Mouse (Mus musculus) limb, embryonic 10.5 days (tissue): Measurements from ENCODE around the gene Asic2. TPM values are rescaled to one million over a fixed set of nuclear protein-coding genes. Genes with fewer than 3 reads are reported as not detected.
A peak's percentile ranks its signal among the peaks of the same experiment; 100 is the strongest.

ENCODE experiments used
- DNase-seq: peaks from one replicate; pipeline ENCODE4 v3.0.0-alpha.2; 2017; ENCODE audit warnings: low spot score
- H3K27ac ChIP-seq: fragments of 300-500 bp; sonication (generic); 2 replicates; pipeline ENCODE4 v1.5.1; 2016; ENCODE audit warnings: mild to moderate bottlenecking
- H3K27me3 ChIP-seq: fragments of 300-500 bp; sonication (generic); 2 replicates; pipeline ENCODE4 v1.6.1; 2016; ENCODE audit warnings: low read depth, mild to moderate bottlenecking; ENCODE audit not compliant: poor library complexity, severe bottlenecking
- H3K36me3 ChIP-seq: fragments of 300-500 bp; sonication (generic); 2 replicates; pipeline ENCODE4 v1.6.1; 2016; ENCODE audit warnings: mild to moderate bottlenecking, moderate library complexity
- H3K4me1 ChIP-seq: fragments of 300-500 bp; sonication (generic); 2 replicates; pipeline ENCODE4 v1.6.1; 2016
- H3K4me3 ChIP-seq: fragments of 300-500 bp; sonication (generic); 2 replicates; pipeline ENCODE4 v1.5.1; 2016; ENCODE audit warnings: mild to moderate bottlenecking, moderate library complexity
- H3K9me3 ChIP-seq: fragments of 300-500 bp; sonication (generic); replicated peaks from 2 replicates; pipeline ENCODE4 v1.6.1; 2016; ENCODE audit warnings: mild to moderate bottlenecking
- WGBS: fragments of 180-500 bp; shearing (Covaris S2); methylation state at CpG from one replicate; pipeline ENCODE4 v1.1.7; 2016; 5-methylcytosine and 5-hydroxymethylcytosine counted together
- polyA plus RNA-seq: library from polyadenylated mRNA; unstranded; fragments of >200 nt; fragmentation: Nextera tagmentation; extraction: Ambion mirVana; gene quantifications from 2 replicates; pipeline ENCODE4 v1.2.1, GENCODE M21; 2016

Asic2 gene
- polyA plus RNA-seq, 1 experiment from 2014 or later, result 1.1 TPM

DNA sequence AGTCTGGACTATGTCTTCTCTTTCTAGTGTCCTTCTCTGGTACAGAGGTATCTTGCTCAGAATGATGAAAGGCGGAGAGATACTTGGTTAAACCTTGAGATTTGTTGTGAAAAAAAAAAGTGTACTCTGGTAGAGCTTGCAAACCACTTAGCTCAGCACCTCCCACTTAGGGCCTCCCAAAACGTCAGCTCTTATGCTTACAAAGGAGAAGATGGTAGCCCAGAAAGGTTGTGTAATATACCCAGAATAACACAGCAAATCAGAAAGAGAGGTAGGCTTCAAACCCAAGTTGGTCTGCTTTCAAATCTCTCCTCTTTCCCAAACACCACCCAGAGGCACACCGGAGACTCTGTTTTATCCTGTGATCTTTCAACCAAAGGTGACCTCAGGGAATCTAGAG lies 936.1 kb downstream of the Asic2 start:
- no peaks in the 10 kb centered on the region for H3K27me3 ChIP-seq
- no peaks in the 10 kb centered on the region for H3K36me3 ChIP-seq
- H3K4me3 ChIP-seq, result no peak overlapping the region
- H3K4me1 ChIP-seq, result peaks cover 8% of the 10 kb centered on the region; the same call in 1 of the 2 replicates
- H3K9me3 ChIP-seq, result no peaks in the 10 kb centered on the region
- no peak for DNase-seq
- WGBS, result 78% methylated on average over 3 of the region's 3 CpGs
- H3K27ac ChIP-seq, result no peak overlapping the region

DNA sequence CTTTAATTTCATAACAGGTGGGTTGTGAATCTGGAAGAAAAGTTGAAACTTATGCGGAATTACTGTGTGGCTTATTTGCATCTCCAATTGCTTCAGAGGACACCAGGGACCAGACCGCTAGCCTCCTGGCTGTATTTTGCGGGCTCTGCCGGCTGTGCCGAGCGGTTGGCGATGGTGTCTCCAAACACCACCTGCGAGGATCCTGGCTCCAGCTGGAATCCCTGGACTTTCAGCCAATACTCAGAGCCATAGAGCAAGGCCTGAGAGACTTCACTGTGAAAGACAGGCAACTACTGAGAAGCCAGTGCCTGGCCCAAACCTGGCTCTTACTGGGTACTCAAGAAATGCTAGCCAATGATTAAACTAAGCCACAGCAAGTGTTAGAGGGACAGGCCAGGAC lies 953.5 kb downstream of the Asic2 start:
- no peaks in the 10 kb centered on the region for H3K9me3 ChIP-seq
- H3K27ac ChIP-seq, result no peak overlapping the region
- WGBS, result 97% methylated on average over 8 of the region's 8 CpGs
- no peaks in the 10 kb centered on the region for H3K36me3 ChIP-seq
- no peaks in the 10 kb centered on the region for H3K4me1 ChIP-seq
- no peak for DNase-seq
- no peaks in the 10 kb centered on the region for H3K27me3 ChIP-seq
- no peak overlapping the region for H3K4me3 ChIP-seq

DNA sequence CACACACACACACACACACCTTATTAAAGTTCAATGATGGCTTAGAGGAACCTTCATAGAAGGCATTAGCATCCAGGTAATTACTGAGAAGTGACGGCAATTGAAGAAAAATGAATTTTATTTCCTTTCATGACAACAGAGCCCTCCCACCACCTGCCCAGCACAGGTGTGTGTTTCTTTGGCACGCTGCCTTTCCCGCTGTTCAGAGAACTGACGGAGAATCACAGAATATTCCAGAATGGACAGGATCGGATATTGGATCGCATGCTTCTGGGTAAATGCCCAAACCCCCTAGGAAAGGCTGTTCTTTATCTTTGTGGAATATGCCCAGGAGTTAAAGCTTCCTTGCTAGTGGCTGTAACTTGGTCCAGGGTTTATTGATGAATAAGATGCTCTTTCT lies 954.8 kb downstream of the Asic2 start:
- Histone ChIP-seq H3K36me3 (no peaks in the 10 kb centered on the region), H3K9me3 (no peaks in the 10 kb centered on the region), H3K27ac (no peak overlapping the region), H3K4me3 (no peak overlapping the region), H3K27me3 (no peaks in the 10 kb centered on the region), H3K4me1 (no peaks in the 10 kb centered on the region)
- no peak for DNase-seq
- WGBS, result 91% methylated on average over 6 of the region's 6 CpGs

DNA sequence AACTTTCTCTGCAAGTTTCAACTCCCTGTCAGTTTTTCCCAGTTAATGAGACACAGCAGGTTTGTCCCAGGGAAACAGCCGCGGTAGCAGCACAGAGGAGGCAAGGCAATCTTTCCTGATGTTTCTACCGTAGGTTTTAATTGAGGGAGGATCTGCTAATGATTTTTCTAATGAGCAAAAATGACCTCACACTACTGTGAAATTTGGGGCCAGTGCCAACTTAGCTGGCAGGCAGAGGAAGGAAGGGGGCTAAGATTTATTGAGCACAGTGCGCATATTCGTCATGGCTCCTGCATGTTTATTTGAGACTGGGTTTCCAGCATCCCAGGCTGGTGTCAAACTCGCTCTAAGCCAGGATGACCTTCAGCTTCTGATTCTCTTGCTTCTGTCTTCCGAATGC lies 957.5 kb downstream of the Asic2 start:
- H3K36me3 ChIP-seq, result no peaks in the 10 kb centered on the region
- H3K4me1 ChIP-seq, result no peaks in the 10 kb centered on the region
- H3K4me3 ChIP-seq, result no peak overlapping the region
- DNase-seq, result no peak
- 67% methylated on average over 7 of the region's 7 CpGs for WGBS
- no peaks in the 10 kb centered on the region for H3K9me3 ChIP-seq
- no peaks in the 10 kb centered on the region for H3K27me3 ChIP-seq
- H3K27ac ChIP-seq, result no peak overlapping the region

DNA sequence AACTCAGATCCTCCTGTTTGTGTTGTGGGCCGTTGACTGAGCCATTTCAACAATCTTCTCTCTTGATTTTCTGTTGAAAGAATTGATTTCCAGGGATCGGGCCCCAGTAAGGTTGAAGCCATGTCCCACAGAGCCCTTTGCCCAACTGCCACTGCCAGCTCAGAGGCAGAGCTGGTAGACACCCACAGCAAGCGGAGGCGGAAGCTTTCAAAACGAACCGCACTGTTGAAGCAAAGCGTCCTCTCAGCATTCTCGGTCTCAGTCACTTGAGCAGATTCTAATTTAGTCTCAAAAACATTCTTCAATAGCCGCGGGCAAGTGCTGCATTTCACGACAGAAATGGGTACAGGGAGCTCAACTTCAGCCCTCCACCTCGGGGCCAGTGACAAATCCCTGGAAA lies 958.9 kb downstream of the Asic2 start:
- H3K36me3 ChIP-seq, result no peaks in the 10 kb centered on the region
- H3K4me3 ChIP-seq, result no peak overlapping the region
- 94% methylated on average over 12 of the region's 12 CpGs for WGBS
- no peaks in the 10 kb centered on the region for H3K9me3 ChIP-seq
- no peak for DNase-seq
- no peak overlapping the region for H3K27ac ChIP-seq
- H3K4me1 ChIP-seq, result no peaks in the 10 kb centered on the region
- H3K27me3 ChIP-seq, result no peaks in the 10 kb centered on the region

DNA sequence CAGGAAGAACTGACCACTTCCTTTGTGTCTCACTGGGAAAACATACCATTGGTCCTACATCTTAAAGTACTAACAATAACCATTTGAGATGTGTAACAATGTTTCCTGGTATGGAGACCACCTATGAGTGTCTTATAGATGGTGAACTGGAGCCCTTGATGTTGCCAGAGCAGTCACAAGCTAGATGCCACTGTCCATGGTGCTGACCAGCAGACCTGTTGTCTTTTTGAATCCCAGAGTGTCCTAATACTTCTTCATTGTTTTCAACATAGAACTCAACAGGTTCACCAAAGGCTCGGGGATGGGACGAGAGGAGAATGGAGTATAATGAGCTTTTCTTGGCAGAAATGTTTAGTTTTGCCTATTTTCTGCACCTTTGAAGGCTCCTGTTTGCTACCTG lies 962.4 kb downstream of the Asic2 start:
- peak; percentile 76 for DNase-seq
- WGBS, result 74% methylated on average over 2 of the region's 2 CpGs
- no peaks in the 10 kb centered on the region for H3K4me1 ChIP-seq

DNA sequence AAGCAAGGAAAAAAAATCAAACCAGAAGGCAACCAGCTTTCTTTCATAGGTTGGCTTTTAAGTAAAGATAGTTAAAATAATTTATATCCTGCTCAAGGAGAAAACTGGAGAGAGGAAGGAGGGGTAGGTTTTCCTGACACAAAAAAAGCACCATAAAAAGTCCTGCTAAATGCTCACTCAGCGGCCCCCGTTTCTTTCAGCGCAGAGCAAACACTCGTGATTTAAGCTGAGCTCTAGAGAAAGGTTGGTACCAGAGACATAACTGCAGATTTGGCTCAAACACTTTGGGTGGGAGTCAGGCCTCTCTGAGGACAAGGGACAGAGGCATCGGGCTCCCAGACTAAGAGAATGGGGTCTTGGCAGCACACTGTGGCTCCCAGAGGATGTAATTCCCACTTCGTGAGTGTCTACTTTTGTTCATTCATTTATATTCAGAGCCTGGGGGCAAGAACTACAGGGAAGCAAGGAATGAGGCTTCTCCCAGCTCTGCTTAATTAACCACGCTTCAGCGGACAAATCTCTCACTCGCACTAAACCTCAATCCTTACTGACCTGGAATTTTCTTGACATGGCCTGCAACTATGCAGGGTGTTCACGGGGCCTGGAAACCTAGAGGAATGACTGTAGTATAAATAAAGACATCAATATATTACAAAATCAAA lies 965.4 kb downstream of the Asic2 start:
- WGBS, result 80% methylated on average over 10 of the region's 10 CpGs
- no peaks in the 10 kb centered on the region for H3K27me3 ChIP-seq
- H3K9me3 ChIP-seq, result no peaks in the 10 kb centered on the region
- H3K36me3 ChIP-seq, result no peaks in the 10 kb centered on the region
- H3K4me3 ChIP-seq, result no peak overlapping the region
- no peaks in the 10 kb centered on the region for H3K4me1 ChIP-seq
- DNase-seq, result no peak
- no peak overlapping the region for H3K27ac ChIP-seq

More for the DNA sequence above, 962.4 kb downstream of the Asic2 start:
- Histone ChIP-seq H3K27me3 (no peaks in the 10 kb centered on the region), H3K9me3 (no peaks in the 10 kb centered on the region), H3K4me3 (no peak overlapping the region), H3K36me3 (no peaks in the 10 kb centered on the region), H3K27ac (no peak overlapping the region)

DNA sequence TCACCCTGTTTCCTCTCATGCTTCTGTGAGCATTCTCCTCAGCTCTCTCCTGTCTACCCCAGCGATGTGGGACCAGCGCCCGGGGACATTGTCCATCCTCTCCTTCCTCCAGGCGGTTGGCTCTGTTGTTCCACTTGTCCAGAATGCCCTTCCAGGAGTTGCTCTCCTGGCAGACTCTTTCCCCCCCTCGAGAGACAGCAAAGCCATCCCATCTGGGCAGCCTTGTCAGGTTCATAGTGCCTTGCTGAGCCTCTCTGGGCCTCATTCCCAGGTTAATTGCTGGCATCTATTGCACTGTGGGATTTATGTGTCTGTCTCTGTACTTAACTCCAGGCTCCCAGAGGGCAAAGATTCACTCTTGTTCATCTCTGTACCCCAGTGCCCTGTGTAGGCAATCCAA lies 972.6 kb downstream of the Asic2 start:
- H3K27me3 ChIP-seq, result no peaks in the 10 kb centered on the region
- no peaks in the 10 kb centered on the region for H3K9me3 ChIP-seq
- no peak overlapping the region for H3K4me3 ChIP-seq
- H3K27ac ChIP-seq, result no peak overlapping the region
- no peaks in the 10 kb centered on the region for H3K36me3 ChIP-seq
- H3K4me1 ChIP-seq, result no peaks in the 10 kb centered on the region
- 89% methylated on average over 5 of the region's 5 CpGs for WGBS
- no peak for DNase-seq

DNA sequence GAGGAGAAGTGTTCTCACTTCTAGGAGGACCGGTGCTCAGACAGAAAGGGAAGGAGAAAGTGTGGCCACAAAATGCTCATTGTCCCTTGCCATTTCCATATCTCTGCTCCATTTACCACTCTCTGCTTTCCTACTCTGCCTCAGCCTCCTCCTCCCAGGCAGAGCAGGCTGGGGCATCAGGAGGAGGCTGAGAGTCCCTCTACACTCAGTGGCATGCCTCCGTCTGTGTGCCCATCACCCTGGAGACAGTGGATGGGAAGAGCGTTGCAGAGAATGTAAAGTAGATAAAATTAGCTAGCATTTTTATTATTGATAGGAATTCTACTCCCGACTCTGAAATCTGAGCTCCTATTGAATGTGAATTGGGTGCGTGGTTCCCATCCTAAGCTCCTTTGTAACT lies 984.7 kb downstream of the Asic2 start:
- Histone ChIP-seq H3K4me3 (no peak overlapping the region), H3K27ac (no peak overlapping the region), H3K27me3 (no peaks in the 10 kb centered on the region), H3K4me1 (no peaks in the 10 kb centered on the region), H3K9me3 (no peaks in the 10 kb centered on the region), H3K36me3 (no peaks in the 10 kb centered on the region)
- no peak for DNase-seq
- WGBS, result 89% methylated on average over 5 of the region's 5 CpGs

DNA sequence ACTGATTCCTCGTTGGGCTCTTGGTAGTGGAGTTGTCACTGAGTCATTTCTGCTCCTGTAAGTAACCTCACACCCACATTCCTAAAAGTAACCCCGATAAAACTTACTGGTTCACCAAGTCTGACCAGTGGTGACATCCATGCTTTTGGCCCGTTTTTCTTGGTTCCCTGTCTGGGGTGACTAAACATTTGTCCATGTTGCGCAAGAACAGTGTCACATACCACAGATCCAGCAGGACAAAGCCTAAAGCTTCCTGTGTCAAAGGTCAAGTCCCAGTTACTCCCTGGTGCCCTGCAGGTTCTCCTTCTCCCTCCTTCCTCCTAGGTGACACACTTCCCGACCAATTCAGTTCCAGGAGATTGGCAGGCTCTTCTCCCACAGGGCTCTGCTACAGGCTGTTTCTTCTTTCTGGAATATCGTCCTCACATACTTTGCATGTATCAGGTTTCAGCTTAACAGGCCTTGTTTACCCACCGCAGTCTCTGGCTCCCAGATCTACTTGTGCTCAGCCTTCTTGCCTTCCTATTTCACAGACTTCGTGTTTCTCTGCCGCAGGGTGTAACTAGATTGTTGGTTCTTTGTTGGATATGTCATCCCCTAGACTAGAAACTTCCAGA lies 991.9 kb downstream of the Asic2 start:
- H3K27ac ChIP-seq, result no peak overlapping the region
- H3K36me3 ChIP-seq, result no peaks in the 10 kb centered on the region
- WGBS, result 62% methylated on average over 9 of the region's 9 CpGs
- no peaks in the 10 kb centered on the region for H3K9me3 ChIP-seq
- H3K4me1 ChIP-seq, result peaks cover 13% of the 10 kb centered on the region
- no peak for DNase-seq
- H3K27me3 ChIP-seq, result no peaks in the 10 kb centered on the region
- H3K4me3 ChIP-seq, result no peak overlapping the region

DNA sequence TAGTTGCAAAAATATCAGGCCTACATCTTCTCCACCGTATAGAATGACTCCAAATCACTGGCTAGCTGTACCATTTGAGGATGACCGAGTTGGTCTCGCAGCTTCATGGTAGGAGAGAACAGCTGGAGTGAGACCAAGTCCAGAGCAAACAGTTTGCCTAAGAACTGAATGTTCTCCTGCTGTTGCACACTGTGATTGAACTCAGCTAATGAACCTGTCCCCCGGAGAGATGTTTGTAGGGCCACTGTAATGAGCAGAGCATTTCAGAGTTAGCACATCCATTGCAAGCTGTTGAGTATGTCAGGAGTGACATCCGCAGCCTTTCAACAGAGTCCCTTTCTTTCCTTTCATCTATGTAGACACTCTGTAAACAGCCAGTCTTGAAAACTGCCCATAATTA lies 993.6 kb downstream of the Asic2 start:
- Histone ChIP-seq H3K27me3 (no peaks in the 10 kb centered on the region), H3K27ac (no peak overlapping the region), H3K4me1 (peaks cover 16% of the 10 kb centered on the region), H3K36me3 (no peaks in the 10 kb centered on the region), H3K9me3 (no peaks in the 10 kb centered on the region), H3K4me3 (no peak overlapping the region)
- no peak for DNase-seq
- 82% methylated on average over 5 of the region's 5 CpGs for WGBS

DNA sequence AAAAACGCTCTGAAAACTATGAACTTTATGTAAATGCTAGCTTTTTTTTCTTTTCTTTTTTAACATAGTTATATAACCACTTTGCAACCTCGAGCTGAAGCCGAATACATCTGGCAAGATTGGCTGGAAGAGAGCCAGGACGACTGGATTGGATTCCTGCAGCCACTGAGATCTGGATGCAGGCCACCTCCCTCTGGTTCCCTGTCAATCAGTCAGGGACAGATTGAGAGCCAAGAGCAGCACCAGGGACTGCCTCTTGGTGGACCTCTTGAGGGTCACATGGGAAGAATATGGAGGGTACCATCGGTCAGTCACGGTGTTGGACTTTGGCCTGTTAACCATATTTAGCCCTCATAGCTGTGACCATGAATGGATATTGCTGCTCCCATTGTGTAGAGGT lies 994.3 kb downstream of the Asic2 start:
- Histone ChIP-seq H3K9me3 (no peaks in the 10 kb centered on the region), H3K27me3 (no peaks in the 10 kb centered on the region), H3K27ac (no peak overlapping the region), H3K4me3 (no peak overlapping the region), H3K4me1 (peaks cover 16% of the 10 kb centered on the region), H3K36me3 (no peaks in the 10 kb centered on the region)
- DNase-seq, result no peak
- WGBS, result 87% methylated on average over 6 of the region's 6 CpGs

DNA sequence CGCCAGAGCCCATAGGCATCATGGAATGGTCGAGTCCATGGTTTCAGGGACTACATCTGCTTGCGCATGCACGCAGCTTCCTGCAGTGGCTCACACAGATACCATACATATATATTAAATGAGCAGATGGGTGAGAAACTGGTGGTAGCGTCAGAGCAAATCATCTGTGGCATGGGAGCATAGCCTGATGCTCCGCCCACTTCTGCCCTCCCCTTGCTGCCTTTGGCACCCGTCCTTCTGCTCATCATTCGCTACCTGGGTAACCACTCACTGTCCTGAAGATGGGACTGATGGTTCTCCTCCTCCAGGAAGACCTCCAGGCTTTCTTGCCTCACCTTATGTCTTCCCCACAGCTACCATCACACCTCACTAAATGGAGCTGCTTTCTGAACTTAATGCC lies 995.0 kb downstream of the Asic2 start:
- Histone ChIP-seq H3K36me3 (no peaks in the 10 kb centered on the region), H3K4me1 (peaks cover 16% of the 10 kb centered on the region), H3K27me3 (no peaks in the 10 kb centered on the region), H3K9me3 (no peaks in the 10 kb centered on the region), H3K27ac (no peak overlapping the region), H3K4me3 (no peak overlapping the region)
- WGBS, result 93% methylated on average over 8 of the region's 8 CpGs
- DNase-seq, result no peak

DNA sequence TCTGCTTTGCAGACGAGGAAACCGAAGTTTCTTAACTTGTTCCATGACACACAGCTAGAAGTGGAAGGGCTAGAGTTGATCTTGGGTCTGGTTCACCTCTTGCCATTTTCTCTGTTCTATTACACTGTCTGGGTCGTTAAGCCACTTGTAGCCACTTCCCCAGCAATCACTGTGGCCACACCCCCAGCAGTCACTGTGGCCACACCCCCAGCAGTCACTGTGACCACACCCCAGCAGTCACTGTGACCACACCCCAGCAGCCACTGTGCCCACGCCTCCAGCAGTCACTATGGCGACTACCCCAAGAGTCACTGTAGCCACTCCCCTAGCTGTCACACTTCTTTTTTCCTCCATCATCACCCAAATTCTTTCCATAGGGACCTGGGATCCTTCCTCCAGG lies 1000.7 kb downstream of the Asic2 start:
- Histone ChIP-seq H3K4me3 (no peak overlapping the region), H3K27me3 (no peaks in the 10 kb centered on the region), H3K9me3 (no peaks in the 10 kb centered on the region), H3K27ac (no peak overlapping the region), H3K36me3 (no peaks in the 10 kb centered on the region), H3K4me1 (0 out of 2 replicates have a peak, but pooled peaks cover 5% of the 10 kb centered on the region)
- WGBS, result 49% methylated on average over 5 of the region's 5 CpGs
- DNase-seq, result no peak
